Mouse (Mus musculus) spleen, adult 18-20 months (tissue): Measurements from ENCODE around the gene Nfyc.

Experiments used
- DNase-seq, 2 experiments: peaks; one replicate each; pipeline ENCODE4 v3.0.0; 2022; ENCODE audit warnings: mixed read lengths in 2 of 2

Nfyc gene

GRCm38 (mm10) chr4:120713021-120713420 is 118.4 kb downstream of the Nfyc start:
- no peak for DNase-seq

GRCm38 (mm10) chr4:120712236-120712635 is 119.1 kb downstream of the Nfyc start:
- no peak for DNase-seq
